Mouse (Mus musculus): Measurements from ENCODE around the gene Mcur1.
A peak's percentile ranks its signal among the peaks of the same experiment; 100 is the strongest.

Gene Mcur1

GRCm38 (mm10) chr13:43559711-43560457 is at the start of gene Mcur1:
Gene Mcur1, minus strand, starts transcription at chr13:43560191.
- peak; percentile 50 for DNase-seq (ENCODE audit: extremely low spot score, low read depth, low spot score)

DNA sequence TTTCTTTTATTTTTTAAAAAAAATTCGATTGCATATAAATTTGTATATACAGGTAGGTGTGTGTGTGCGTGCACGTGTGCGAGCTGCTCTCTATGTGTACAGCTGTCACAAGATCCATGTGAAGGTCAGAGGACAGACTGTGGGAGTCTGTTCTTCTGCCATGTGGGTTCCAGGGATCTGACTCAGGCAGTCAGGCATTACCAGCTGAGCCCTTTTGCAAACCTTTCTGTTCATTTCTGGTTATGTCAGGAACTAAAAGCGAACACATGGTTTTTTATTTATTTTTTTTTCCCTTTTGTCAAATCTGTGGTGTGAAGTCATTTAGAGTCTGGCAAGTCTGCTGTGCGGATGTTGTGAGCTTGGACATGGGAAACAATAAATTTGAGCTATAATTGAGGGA is 48.9 kb upstream of the Mcur1 start:
- DNase-seq (ENCODE audit: extremely low spot score, low read depth, low spot score) = no peak

- DNase-seq (ENCODE audit: extremely low spot score, low read depth, low spot score) = no peak
Observed at GRCm38 (mm10) chr13:43603042-43603441, 43.1 kb upstream of the Mcur1 start.

GRCm38 (mm10) chr13:43602440-43602839 is 42.4 kb upstream of the Mcur1 start:
- DNase-seq (ENCODE audit: extremely low spot score, low read depth, low spot score) = no peak

GRCm38 (mm10) chr13:43600967-43601366 is 41.0 kb upstream of the Mcur1 start:
- DNase-seq (ENCODE audit: extremely low spot score, low read depth, low spot score) = no peak

GRCm38 (mm10) chr13:43595896-43596295 is 35.9 kb upstream of the Mcur1 start:
- peak; percentile 46 for DNase-seq (ENCODE audit: extremely low spot score, low read depth, low spot score)

- no peak for DNase-seq (ENCODE audit: extremely low spot score, low read depth, low spot score)
Observed at GRCm38 (mm10) chr13:43592681-43593068, 32.7 kb upstream of the Mcur1 start.

- no peak for DNase-seq (ENCODE audit: extremely low spot score, low read depth, low spot score)
Observed at GRCm38 (mm10) chr13:43591828-43592680, 32.1 kb upstream of the Mcur1 start.

DNA sequence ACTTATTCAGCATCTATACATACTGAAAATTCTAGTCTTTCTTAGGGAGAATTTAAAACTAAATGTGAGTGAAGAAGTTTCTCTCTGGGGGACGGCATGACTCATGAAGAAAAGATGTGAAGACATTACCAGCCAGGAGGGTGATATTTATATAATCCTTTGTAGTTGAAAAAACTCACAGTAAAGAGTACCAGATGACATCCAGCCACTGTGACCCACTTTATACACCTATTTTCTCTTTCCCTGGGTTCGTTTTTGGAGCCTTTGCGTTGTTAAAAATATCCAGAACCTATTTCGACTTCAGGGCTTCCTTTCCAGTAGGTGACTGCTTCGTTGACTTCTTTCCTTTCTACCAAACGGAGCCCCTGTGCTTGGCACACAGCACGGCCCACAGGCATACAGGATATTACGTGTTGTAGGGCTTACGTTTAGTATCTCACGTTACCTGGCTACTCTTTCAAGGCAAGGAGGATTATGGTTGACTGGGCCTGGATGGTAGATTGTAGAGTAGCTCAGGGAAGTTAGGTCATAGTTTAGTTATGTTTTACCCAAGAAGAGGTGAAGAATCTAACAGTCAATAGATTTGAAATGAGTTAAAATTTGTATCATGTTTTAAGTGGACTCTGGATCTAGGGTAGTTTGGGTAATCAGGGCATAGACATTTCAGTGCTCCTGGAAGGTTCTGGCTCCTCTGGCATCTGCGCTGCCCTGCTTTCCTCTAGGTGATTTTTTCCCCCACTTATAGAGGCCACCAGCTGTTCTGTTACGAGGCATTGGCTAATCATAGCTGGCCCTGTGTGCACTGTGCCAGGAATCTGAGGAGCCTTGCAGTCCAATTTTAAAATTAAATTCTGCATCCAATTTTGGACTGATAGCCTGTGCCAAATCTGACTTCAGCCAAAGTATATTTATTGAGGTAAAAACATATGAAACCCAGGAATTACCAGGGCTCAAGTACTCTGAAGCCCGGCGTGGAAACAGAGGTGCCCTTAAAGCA is 28.2 kb upstream of the Mcur1 start:
- no peak for DNase-seq (ENCODE audit: extremely low spot score, low read depth, low spot score)

GRCm38 (mm10) chr13:43586966-43587365 is 27.0 kb upstream of the Mcur1 start:
- no peak for DNase-seq (ENCODE audit: extremely low spot score, low read depth, low spot score)

DNA sequence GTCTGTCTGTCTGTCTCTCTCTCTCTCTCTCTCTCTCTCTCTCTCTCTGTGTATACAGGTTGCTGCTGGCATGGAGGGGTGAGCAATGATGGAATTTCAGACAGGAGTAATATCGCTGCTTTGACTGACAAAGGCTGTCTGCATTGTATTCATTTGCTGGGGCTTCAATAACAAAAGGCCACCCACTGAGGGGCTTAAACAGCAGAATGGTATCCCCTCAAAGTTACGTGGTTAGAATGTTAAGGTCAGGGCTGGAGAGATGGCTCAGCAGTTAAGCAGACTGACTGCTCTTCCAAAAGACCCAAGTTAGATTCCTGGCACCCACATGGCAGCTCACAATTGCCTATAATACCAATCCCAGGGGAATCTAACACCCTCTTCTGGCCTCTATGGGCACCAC is 25.3 kb upstream of the Mcur1 start:
- DNase-seq (ENCODE audit: extremely low spot score, low read depth, low spot score) = no peak

- no peak for DNase-seq (ENCODE audit: extremely low spot score, low read depth, low spot score)
Observed at GRCm38 (mm10) chr13:43583504-43583903, 23.5 kb upstream of the Mcur1 start.

GRCm38 (mm10) chr13:43582961-43583360 is 23.0 kb upstream of the Mcur1 start:
- no peak for DNase-seq (ENCODE audit: extremely low spot score, low read depth, low spot score)

- no peak for DNase-seq (ENCODE audit: extremely low spot score, low read depth, low spot score)
Observed at GRCm38 (mm10) chr13:43580661-43581060, 20.7 kb upstream of the Mcur1 start.

GRCm38 (mm10) chr13:43579740-43580139 is 19.7 kb upstream of the Mcur1 start:
- DNase-seq (ENCODE audit: extremely low spot score, low read depth, low spot score) = no peak

GRCm38 (mm10) chr13:43577766-43578165 is 17.8 kb upstream of the Mcur1 start:
- DNase-seq (ENCODE audit: extremely low spot score, low read depth, low spot score) = no peak

- no peak for DNase-seq (ENCODE audit: extremely low spot score, low read depth, low spot score)
Observed at GRCm38 (mm10) chr13:43577254-43577653, 17.3 kb upstream of the Mcur1 start.

DNA sequence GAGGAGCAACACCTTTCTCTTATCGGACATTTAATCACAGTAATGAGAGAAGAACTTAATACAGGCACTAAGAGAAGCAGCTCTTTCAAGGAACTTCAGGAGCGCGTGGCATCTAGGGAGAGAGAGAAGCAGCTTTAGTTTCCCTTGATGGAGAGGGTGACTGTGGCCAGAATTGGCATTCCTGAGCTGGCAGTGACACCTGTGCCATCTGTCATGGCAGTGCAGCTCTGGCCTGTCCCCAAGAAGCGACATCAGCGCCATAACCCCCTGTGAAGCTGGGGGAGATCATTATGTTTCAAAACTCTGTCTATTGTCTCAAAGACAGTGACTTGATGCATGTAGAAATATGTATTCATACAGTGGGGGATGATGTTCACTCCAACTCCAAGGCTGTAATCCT is 15.4 kb upstream of the Mcur1 start:
- no peak for DNase-seq (ENCODE audit: extremely low spot score, low read depth, low spot score)

DNA sequence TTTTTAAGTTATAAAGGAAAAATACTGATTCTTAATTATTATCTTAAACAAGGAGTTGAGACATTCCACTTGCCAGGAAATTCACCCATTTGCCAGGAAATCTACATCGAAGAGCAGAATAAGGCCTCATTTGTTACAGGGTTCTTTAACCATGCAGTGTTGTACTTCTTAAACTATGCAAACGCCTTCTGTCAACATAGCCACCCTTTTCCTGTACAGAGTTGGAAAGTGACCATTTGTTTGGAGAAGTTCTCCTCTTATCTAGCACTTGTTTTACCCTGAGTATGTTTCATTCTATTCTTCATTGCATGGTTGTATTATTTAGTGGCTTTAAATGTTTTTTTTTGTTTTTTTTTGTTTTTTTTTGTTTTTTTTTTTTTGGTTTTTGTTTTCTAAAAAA is 14.0 kb upstream of the Mcur1 start:
- DNase-seq (ENCODE audit: extremely low spot score, low read depth, low spot score) = no peak

GRCm38 (mm10) chr13:43567141-43567891 is 7.3 kb upstream of the Mcur1 start:
- DNase-seq (ENCODE audit: extremely low spot score, low read depth, low spot score) = no peak

Measured in hindlimb bud, embryonic 11.5 days (tissue).